Mouse (Mus musculus): ENCODE data around the gene Rab21. TPM values are rescaled to one million over a fixed set of nuclear protein-coding genes. Genes with fewer than 3 reads are reported as not detected.

The Rab21 gene
- 5.7 and 6.1 TPM in 2 replicates for polyA plus RNA-seq (2015; fragmentation: Nextera tagmentation; extraction: Ambion mirVana)

GRCm38 (mm10) chr10:115315473-115316171 is at the start of gene Rab21:
TSS of gene Rab21 (minus strand) at chr10:115315594.

DNA sequence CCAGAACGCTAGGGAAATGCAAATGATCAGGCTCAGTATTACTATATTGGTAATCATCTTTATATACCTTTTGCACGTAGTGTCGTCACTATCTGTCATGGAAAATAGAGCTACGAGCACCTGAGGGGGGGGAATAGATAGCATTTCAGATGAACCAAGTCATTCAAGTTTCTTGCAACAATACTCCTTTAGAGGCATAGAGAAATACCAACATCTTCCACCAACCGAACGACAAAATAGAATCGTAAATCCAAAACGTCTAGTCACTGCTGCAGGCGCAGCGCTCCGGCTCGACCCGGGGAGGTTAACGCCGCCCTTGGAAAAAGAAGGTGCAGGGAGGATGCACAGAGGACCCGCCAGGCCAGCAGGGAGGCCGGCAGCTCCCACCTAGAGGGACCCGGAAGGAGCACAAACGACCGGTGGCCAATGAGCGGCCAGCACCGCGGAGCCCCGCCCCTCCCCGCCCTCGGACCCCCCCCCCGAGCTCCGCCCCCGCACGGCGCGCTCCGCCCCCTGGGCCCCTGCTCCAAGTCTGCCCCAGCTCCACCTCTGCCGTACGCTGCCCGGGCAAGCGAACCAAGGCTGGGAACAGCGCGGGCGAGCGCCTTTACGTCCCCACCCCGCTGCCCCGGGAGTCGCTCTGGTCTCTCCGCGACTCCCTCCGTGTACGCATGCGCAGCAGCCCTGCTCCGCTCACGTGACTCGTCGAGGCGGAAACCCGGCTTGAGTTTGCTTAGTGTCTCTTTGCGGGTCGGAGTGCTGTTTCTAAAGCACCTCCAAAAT is 46.6 kb upstream of the Rab21 start, which contains the start of gene Tmem19:
Tmem19 (minus strand) TSS at position 662 of the 783 bp plus-strand sequence.

DNA sequence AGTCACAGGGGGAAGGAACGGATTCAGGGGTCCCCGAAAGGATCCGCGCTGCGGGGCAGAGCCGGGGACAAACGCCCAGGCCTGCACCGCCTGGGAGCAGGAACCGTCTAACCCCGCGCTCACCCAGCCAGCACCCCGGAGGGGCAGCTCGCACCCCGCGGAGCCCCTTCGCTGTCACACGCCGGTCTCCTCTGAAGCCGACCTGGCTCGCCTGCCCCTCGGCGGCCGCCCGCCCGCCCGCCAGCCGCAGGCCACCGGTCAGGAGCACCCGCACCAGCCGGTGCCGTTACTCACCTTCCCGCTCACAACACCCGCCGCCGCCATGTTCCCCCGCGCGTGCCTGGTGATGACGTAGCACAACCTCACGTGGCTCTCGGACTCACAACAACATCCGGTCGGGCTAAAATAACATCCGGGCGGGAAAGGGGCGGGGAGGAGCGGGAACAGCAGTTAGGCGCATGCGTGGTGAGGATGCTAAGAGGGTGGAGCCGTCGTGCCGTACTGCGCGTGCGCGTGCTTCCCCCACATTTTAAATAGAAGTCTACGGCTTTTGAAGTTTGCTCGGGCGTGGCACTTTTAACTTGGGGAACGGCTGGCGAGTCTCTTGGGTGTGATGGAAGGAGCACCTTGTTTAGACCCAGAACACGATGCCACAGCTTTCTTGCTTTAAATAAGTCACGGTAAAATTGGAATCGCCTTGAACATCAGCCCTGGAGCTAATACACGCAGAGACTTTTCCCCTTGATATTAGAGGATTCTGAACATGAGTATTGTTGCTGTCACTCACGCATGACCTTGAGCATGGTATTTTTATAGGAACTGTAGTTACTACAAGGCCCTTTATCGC is 64.1 kb downstream of the Rab21 start, which contains the start of gene Tbc1d15:
Tbc1d15 (minus strand) TSS at position 380 of the 847 bp plus-strand sequence.

Other genes starting within 250 kb of the Rab21 start
- 0.06 and 0.12 TPM in 2 replicates for gene Tph2, start 130.6 kb downstream of the Rab21 start, polyA plus RNA-seq (2015; fragmentation: Nextera tagmentation; extraction: Ambion mirVana)
- gene Tbc1d15, start 64.1 kb downstream of the Rab21 start, polyA plus RNA-seq (2015; fragmentation: Nextera tagmentation; extraction: Ambion mirVana), result 33.7 and 35.1 TPM in 2 replicates
- gene Tmem19, start 46.9 kb upstream of the Rab21 start, polyA plus RNA-seq (2015; fragmentation: Nextera tagmentation; extraction: Ambion mirVana), result 12.8 and 14.9 TPM in 2 replicates
- 11.0 and 12.1 TPM in 2 replicates for gene Thap2, start 68.8 kb upstream of the Rab21 start, polyA plus RNA-seq (2015; fragmentation: Nextera tagmentation; extraction: Ambion mirVana)
- gene Zfc3h1, start 69.4 kb upstream of the Rab21 start, polyA plus RNA-seq (2015; fragmentation: Nextera tagmentation; extraction: Ambion mirVana), result 6.3 and 6.7 TPM in 2 replicates

Measured in skeletal muscle tissue, postnatal 0 days (tissue).